Mouse (Mus musculus) olfactory bulb, adult 2 months (tissue): ENCODE results near the gene Tmem117.

Experiments used
- CTCF ChIP-seq: fragments of 200-500 bp; IDR thresholded peaks from 2 replicates; pipeline ENCODE4 v1.5.1; 2012; ENCODE audit warnings: low read depth, mild to moderate bottlenecking, low read length, moderate library complexity; ENCODE audit not compliant: insufficient read depth
- POLR2A ChIP-seq: fragments of 200-500 bp; IDR thresholded peaks from 2 replicates; pipeline ENCODE4 v1.6.1; 2012; ENCODE audit warnings: mild to moderate bottlenecking, low read depth, low read length, moderate library complexity; ENCODE audit not compliant: insufficient read depth

DNA sequence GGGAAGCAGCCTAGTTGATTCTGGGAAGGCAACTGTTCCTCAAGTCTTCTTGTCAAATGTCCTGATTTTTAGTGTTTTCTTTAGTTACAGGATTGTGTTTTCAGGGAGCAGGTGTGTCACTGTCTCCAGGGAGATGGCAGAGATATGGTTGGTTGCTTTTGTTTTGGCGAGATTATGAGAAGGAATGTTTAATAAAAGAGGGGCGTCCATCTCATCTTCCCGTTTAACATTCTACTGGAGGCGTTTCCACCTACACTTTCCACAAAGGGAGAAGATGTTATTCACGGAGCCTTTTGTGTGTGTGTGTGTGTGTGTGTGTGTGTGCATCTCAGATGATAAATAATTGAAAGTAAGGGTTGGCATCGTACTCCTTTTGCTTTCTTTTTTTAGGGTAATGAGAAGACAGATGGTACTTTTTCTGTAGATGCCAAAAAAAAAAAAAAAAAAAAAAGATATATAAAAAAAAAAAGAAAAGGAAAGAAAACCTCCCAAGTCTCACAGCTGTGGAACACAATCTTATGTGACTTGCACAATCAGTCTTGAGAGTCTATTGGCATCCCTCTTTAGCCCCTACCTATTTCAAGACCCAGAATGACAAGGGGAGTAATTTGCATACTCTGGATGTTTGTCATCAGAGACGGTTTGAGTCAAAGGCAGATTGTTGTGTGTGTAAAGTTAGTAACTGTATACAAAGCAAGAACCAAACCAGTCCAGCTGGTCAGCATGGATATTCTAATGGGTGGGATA is 142.0 kb downstream of the Tmem117 start:
- TF ChIP-seq CTCF = no peak
- no peak for TF ChIP-seq POLR2A
